Mouse (Mus musculus): ENCODE data around the gene Baz1a. TPM values are rescaled to one million over a fixed set of nuclear protein-coding genes. Genes with fewer than 3 reads are reported as not detected.
A peak's percentile ranks its signal among the peaks of the same experiment; 100 is the strongest.

The Baz1a gene
- total and polyA plus RNA-seq, 3 experiments, result 41.7 to 95.0 (median 56.0) TPM

- Histone ChIP-seq H3K4me2 (ENCODE audit: insufficient read depth, low read depth, poor library complexity, severe bottlenecking) (no peak overlapping the region), H3K9ac (ENCODE audit: insufficient read depth, low read depth) (no peak overlapping the region), H3K9me3 (replicated peaks; ENCODE audit: low read length) (peaks cover 3% of the 10 kb centered on the region), H3K79me2 (replicated peaks; ENCODE audit: control insufficient read depth, extremely low read depth, insufficient read depth, poor library complexity, severe bottlenecking) (no peaks in the 10 kb centered on the region), H3K27ac (ENCODE audit: insufficient read depth, low read depth) (no peak overlapping the region), H3K4me1 (ENCODE audit: control insufficient read depth in 1 of 2, insufficient read depth in 2 of 2) (peaks cover 9 to 10% of the 10 kb centered on the region in 2 experiments; a peak in 3 of 4 replicates), H3K4me3 (replicated peaks in 1 of 3; ENCODE audit: low read depth in 2 of 3, low read length in 2 of 3, poor library complexity in 1 of 3) (no peak overlapping the region), H3K27me3 (replicated peaks) (no peaks in the 10 kb centered on the region), H3K36me3 (replicated peaks in 1 of 2; ENCODE audit: control insufficient read depth in 1 of 2, insufficient read depth in 1 of 2, low read length in 1 of 2) (no peaks in the 10 kb centered on the region)
- dilution Hi-C loops (cut with MboI; ENCODE audit: extremely low pct_ligation_motif_present, extremely low pct_unique_long_range_greater_than_20kb, low sequenced_read_pairs), result no loop called here
- in situ Hi-C loops (cut with MboI; ENCODE audit: low pct_ligation_motif_present, low pct_unique_long_range_greater_than_20kb, low sequenced_read_pairs), result no loop called here
- TF ChIP-seq E2F4 (IDR thresholded peaks at IDR 0.05; ENCODE audit: insufficient replicate concordance, low read depth, low read length) (no peak), MAZ (IDR thresholded peaks at IDR 0.05; ENCODE audit: low read depth, low read length) (no peak), ZKSCAN1 (IDR thresholded peaks at IDR 0.05; ENCODE audit: borderline replicate concordance, low read depth, low read length) (no peak), SIN3A (IDR thresholded peaks at IDR 0.05; ENCODE audit: low read length) (peak; percentile 54), UBTF (IDR thresholded peaks at IDR 0.05; ENCODE audit: low read depth, low read length) (no peak), CTCF (conservative IDR thresholded peaks at IDR 0.05 in 1 of 2, IDR thresholded peaks at IDR 0.05 in 1 of 2; ENCODE audit: low read depth in 2 of 2, low read length in 2 of 2) (no peak), RAD21 (IDR thresholded peaks at IDR 0.05; ENCODE audit: low read depth, low read length) (no peak; the same call in 1 of the 2 replicates), TCF12 (IDR thresholded peaks at IDR 0.05; ENCODE audit: low read depth, low read length) (peak; percentile 47; the same call in 1 of the 2 replicates), MAFK (IDR thresholded peaks at IDR 0.05; ENCODE audit: insufficient replicate concordance, low read length) (peak; percentile 66; the same call in 1 of the 2 replicates), RCOR1 (conservative IDR thresholded peaks at IDR 0.05; ENCODE audit: low read depth, low read length) (no peak), ZNF384 (IDR thresholded peaks at IDR 0.05; ENCODE audit: low read depth, low read length) (peak; percentile 96), USF2 (conservative IDR thresholded peaks at IDR 0.05; ENCODE audit: low read depth, low read length) (no peak), NELFE (IDR thresholded peaks at IDR 0.05; ENCODE audit: low read depth, low read length) (no peak), CHD2 (IDR thresholded peaks at IDR 0.05; ENCODE audit: low read length) (no peak), PAX5 (IDR thresholded peaks at IDR 0.05; ENCODE audit: low read length) (no peak), CHD1 (IDR thresholded peaks at IDR 0.05; ENCODE audit: low read depth, low read length) (no peak), MXI1 (IDR thresholded peaks at IDR 0.05; ENCODE audit: low read depth, low read length) (no peak; the same call in 1 of the 2 replicates), IRF4 (IDR thresholded peaks at IDR 0.05; ENCODE audit: low read depth, low read length) (peak; percentile 65; the same call in 1 of the 2 replicates), MYC (IDR thresholded peaks at IDR 0.05; ENCODE audit: low read depth, low read length) (no peak), USF1 (IDR thresholded peaks at IDR 0.05; ENCODE audit: low read depth, low read length) (no peak), EP300 (IDR thresholded peaks at IDR 0.05; ENCODE audit: low read length) (peak; percentile 21; the same call in 1 of the 2 replicates), ZMIZ1 (IDR thresholded peaks at IDR 0.05; ENCODE audit: low read depth, low read length) (no peak), BHLHE40 (IDR thresholded peaks at IDR 0.05; ENCODE audit: low read depth, low read length) (no peak), SMC3 (IDR thresholded peaks at IDR 0.05; ENCODE audit: low read depth, low read length) (no peak), HCFC1 (IDR thresholded peaks at IDR 0.05; ENCODE audit: low read depth, low read length) (peak; percentile 60; the same call in 1 of the 2 replicates), JUN (IDR thresholded peaks at IDR 0.05; ENCODE audit: insufficient read depth, low read depth, low read length) (peak; percentile 36), ELF1 (IDR thresholded peaks at IDR 0.05; ENCODE audit: low read depth, low read length) (peak; percentile 51; the same call in 1 of the 2 replicates), MEF2A (IDR thresholded peaks at IDR 0.05; ENCODE audit: borderline replicate concordance, low read depth, low read length) (0 out of 2 replicates have a peak, but pooled peaks have one; percentile 38), ETS1 (conservative IDR thresholded peaks at IDR 0.05; ENCODE audit: low read depth, low read length) (peak; percentile 74), POLR2AphosphoS2 (IDR thresholded peaks at IDR 0.05; ENCODE audit: low read depth, low read length) (no peak), GABPA (IDR thresholded peaks at IDR 0.05; ENCODE audit: insufficient replicate concordance, low read depth, low read length) (no peak), TBP (conservative IDR thresholded peaks at IDR 0.05; ENCODE audit: low read depth, low read length) (peak; percentile 69; the same call in 1 of the 2 replicates), MAX (IDR thresholded peaks at IDR 0.05; ENCODE audit: low read length) (no peak), NRF1 (IDR thresholded peaks at IDR 0.05; ENCODE audit: low read depth, low read length) (no peak), JUND (conservative IDR thresholded peaks at IDR 0.05; ENCODE audit: low read depth, low read length) (peak; percentile 55; the same call in 1 of the 2 replicates), ZC3H11A (IDR thresholded peaks at IDR 0.05; ENCODE audit: low read depth, low read length) (no peak), KAT2A (IDR thresholded peaks at IDR 0.05; ENCODE audit: insufficient replicate concordance, low read length) (no peak), POLR2A (IDR thresholded peaks at IDR 0.05; ENCODE audit: low read depth, low read length) (no peak)
- DNase-seq (ENCODE audit: extremely low read depth), result peak; percentile 77
Observed at GRCm38 (mm10) chr12:55027088-55027487, 12.9 kb upstream of the Baz1a start.
